Mouse (Mus musculus) T-cell, adult 2 months (primary cell): ENCODE data around the gene Hoxa9.

Experiments used
- DNase-seq: peaks from one replicate; pipeline ENCODE4 v3.0.0; 2022; ENCODE audit warnings: low spot score

Gene Hoxa9

GRCm38 (mm10) chr6:52230516-52231165 is at the start of gene Hoxa9:
Gene Hoxa9 (minus strand): TSS chr6:52231089.
- DNase-seq, result no peak

- no peak for DNase-seq
Measured at GRCm38 (mm10) chr6:52276920-52277319, 46.0 kb upstream of the Hoxa9 start.

- no peak for DNase-seq
Measured at GRCm38 (mm10) chr6:52276382-52276781, 45.5 kb upstream of the Hoxa9 start.

GRCm38 (mm10) chr6:52275563-52276280 is 44.8 kb upstream of the Hoxa9 start:
- DNase-seq, result no peak

GRCm38 (mm10) chr6:52274576-52274975 is 43.7 kb upstream of the Hoxa9 start:
- DNase-seq, result no peak

DNA sequence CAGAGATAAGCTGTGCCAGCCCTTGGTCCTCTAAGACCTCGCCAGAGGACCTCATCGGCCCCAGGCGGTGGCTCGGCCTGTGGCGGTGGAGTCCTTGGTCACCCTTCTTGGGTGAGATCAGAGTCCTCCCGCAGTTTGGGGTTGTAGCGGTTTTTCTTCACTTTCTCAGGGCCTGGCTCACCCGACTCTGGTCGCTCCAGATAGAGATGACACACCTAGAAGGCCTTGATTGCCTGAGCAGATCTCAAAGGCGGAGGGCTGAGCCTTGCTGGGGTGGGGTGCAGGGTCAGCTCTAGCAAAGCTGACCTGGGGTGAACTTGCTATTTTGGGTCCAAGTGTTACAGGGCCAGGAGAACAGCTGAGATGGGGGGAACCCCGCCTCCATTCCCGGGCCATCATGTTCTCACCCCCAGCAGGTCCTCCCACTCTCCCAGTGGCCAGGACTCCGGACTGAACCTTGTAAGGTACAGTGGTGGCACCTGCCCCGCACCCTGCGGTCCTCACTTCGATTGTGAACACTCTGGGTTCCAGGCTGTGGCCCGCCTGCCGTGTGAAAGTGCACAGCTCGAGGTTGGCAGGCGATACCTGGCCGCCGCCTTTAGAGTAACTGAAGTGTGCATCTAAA is 42.9 kb upstream of the Hoxa9 start:
- DNase-seq, result no peak

DNA sequence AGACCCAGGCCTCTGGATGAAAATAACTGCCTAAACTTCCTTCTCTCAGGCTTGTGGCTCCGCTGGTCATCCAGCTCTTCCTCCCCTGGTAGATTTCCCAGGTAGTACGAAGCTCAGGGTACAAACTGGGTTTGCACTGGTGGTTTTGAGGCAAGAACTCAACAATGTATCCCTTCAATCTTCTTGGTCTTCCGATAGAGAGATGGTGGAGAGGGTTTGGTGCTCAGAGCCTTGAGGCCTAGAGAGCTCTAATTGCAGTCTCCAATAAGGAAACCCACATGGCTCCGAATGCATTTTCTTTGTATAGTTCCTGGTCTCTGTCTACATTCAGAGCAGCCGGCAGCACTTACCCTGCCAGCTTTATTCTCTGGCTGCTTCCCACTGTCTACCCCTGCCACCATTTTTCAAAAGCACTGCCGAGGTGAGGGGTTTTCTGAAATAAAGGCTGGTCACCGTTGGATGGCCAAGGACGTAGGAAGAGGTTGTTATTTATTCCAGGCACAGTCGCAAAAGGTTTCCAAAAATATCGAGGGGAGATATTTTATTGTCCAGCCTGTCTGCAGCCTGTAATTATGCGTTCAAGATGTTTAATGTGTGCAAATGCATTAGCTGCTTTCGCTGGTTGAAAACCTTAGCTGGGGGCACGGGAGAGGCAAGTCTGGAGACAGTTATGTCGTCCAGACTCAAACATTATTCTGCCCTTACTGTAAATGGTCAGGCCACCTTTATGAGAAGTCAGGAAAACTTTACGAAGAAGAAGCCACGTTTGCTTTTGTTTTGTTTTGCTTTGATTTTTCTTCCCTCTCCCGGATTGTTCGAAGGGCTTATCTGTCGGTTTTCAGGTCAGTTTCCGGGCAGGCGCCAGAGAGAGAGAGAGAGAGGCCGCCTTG is 42.1 kb upstream of the Hoxa9 start:
- no peak for DNase-seq

GRCm38 (mm10) chr6:52270494-52271480 is 39.9 kb upstream of the Hoxa9 start:
- no peak for DNase-seq

- DNase-seq, result no peak
Measured at GRCm38 (mm10) chr6:52268756-52269155, 37.9 kb upstream of the Hoxa9 start.

GRCm38 (mm10) chr6:52268341-52268740 is 37.5 kb upstream of the Hoxa9 start:
- no peak for DNase-seq

DNA sequence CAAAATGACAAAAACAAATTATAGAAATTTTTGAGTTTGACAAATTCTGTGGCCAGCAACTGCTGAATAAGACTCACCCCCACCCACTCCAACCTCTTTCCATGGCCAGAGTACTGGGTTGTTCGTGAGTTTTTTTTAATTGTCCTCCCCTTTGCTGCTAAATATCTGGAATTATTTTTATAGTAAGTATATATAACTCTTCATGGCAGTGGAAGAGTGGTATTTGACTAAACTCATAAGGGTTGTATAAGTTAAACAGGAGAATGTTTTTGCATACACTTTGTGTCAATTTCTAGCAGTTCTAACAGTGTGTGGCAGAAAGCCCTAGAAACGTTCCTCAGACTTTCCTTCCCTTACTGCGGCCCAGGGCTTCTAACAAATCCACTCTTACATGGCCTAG is 36.8 kb upstream of the Hoxa9 start:
- no peak for DNase-seq

DNA sequence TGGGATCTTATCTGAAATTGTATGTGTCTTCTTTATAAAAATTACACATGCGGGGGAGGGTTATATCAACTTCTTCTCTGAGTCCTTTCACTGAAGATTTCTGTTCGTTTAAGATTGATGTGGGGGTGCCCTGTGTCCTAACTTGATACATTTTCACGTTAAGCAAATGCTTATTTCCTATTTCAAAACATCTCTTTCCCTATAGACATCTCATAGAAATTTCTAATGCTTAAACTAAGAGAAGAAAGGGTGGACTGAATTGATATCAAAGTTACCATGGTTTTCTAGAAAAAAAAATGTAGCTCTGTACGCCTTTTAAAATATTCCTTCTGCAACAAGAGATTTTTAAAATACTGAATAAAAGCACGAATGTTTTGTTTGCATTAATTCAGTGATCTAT is 36.3 kb upstream of the Hoxa9 start:
- no peak for DNase-seq

DNA sequence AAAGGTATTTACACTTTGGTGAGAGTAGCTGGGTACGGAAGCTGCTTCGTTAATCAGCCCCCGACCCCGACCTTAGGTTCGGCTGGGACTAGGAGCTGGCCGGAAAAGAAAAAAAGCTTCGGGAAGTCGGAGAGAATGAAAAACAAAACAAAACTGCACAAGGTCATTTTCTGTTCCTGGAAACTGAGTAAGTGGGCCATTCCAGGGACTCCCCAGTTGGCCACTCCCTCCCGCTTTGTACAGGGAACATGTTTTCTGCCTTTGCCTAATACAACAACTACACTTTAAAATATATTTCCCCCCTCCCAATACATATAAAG is 35.7 kb upstream of the Hoxa9 start:
- DNase-seq, result no peak

DNA sequence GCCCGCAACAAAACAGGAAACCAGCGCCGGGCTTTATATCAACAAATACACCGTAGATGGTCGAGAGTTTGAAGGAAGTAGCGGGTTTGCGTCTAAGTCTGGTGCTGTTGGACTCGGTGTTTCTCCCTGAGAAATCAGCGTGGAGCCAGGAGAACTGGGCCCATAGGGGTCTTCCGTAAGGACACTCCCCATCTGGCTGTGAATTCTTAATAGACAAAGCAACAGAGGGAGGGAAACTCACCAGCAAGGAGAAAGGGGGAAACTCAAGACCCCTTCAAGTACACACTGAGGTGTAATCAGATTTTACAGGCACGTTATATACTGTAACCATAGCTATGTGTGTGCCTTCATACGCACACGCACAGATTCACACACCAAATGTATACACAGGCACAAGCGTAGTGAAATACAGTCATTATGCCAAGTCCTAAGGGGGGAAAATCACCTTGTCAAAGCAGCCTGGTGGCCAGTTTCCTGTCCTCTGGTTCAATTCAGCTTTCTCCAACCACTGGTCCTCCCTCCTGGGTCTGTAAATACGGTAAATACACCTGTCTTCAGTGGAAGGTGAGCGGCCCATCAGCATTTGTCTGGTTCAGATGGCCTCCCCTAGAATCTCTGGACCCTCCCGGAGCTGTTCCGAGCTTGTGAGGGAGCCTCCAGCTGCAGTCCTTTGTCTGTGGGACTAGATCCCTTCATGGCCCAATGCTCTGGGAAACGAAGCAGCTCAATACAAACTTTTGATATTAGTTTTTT is 35.2 kb upstream of the Hoxa9 start:
- no peak for DNase-seq

DNA sequence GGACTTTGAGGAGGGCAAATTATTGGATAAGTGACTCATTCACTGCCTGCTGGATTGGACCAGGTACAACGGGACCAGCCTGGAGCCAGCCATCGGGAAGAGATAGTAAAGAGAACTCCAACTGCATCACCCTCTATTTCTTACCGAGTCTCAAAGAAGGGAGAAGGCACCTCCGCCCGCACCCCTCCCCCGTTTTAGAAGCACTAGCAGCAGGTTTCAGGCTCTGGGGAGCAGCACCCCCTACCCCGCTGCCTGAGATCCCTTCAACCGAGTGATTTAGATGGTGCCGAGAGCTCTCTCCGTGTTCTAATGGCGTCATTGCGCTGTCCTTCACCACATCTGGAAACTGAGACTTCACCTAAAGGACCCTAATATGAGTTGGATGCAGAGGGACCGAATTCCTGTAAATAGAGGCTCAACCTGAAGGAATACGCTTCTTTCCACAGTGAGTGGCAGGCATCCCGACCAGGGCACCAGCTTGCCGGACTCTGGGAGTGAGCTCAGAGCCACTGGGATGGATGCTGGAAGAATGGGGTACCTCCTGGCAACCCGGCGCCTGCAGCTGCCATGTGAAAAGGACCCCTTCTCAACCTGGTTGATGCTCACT is 34.5 kb upstream of the Hoxa9 start:
- no peak for DNase-seq

DNA sequence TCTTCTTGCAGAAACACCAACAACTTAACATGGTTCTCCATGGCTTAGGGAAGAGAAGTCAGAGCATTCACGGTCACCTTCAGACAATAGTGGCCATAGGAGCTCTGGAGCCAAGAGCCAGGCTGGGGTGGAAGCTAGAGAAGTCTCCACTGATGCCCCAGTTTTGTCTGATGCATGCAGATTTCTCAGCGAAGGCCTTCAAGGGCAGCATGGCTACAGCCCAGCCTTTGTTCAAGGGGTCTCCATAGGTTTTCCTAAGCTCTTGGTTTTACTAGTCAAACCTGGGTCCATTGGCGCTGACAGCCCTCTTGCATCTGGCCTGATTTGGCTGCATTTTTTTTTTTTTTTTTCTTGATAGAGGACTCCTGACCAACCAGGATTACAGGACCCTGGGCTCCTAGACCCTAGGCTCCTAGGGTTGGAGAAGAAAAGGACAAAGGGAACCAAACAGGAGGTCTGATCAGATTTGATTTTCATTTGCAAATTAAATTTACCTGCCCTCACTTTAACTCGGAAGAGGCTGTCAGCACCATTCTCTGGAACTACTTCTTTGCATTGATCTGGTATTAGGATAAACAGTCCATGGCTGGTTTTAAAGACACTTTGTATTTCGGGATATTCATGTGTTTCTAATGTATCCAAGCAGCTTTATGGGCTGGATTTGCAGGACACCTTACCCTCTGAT is 33.4 kb upstream of the Hoxa9 start:
- no peak for DNase-seq

DNA sequence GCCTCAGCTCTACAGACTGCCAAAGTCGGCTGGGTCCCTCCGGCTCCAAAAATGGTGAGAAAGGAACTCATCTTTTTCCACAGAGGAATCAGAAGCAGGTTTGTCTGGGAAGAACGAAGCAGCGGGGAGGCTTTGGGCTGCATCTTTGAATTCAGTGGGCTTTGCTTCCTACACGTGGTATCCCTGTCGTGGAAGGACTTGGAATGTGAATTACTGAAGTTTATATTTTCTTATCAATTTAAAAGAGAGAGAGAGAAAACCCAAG is 32.4 kb upstream of the Hoxa9 start:
- DNase-seq, result no peak

- no peak for DNase-seq
Measured at GRCm38 (mm10) chr6:52262463-52263320, 31.8 kb upstream of the Hoxa9 start.
